Comparison of ENCODE assay signal across 1 mouse cellular context in the genomic region with DNA sequence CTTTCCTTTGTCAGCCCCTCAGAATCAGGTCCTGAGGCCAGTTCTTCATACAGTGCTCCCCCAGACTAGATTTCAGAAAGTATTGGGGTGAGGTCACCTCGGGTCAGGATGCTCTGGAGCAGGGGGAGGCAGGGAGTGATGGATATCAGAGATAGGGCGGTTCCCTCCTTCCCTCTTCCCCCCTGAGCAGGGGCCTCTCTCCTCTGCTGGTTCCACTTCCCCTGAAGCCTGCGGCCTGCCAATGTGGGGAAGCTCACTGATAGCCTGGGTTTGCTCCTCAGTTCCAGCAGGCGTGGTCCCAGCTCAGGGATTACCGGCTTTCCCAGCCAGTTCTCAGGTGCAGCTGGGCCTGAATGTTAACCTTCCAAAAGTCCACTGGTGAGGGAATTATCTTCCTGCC.
TF ChIP-seq lines count a peak whose summit lies in the region.

No protein-coding gene starts in this region.

TF ChIP-seq in MEL, 35 proteins besides CTCF, POLR2A, EP300 and RAD21 (continued from another document):
- TF ChIP-seq UBTF (IDR thresholded peaks at IDR 0.05; ENCODE audit: borderline replicate concordance, insufficient read depth, low read depth, low read length) = peak; percentile 90
- peak; percentile 63; the same call in 1 of the 2 replicates for TF ChIP-seq MYC (IDR thresholded peaks at IDR 0.05; ENCODE audit: low read depth, low read length)
- TF ChIP-seq MYB (IDR thresholded peaks at IDR 0.05; ENCODE audit: low read depth, low read length) = no peak
- TF ChIP-seq ETS1 (IDR thresholded peaks at IDR 0.05; ENCODE audit: low read depth, low read length) = peak; percentile 73
- 0 out of 2 replicates have a peak, but pooled peaks have one; percentile 16 for TF ChIP-seq KAT2A (conservative IDR thresholded peaks at IDR 0.05; ENCODE audit: low read depth, low read length)
- no peak for TF ChIP-seq BHLHE40 (IDR thresholded peaks at IDR 0.05; ENCODE audit: borderline replicate concordance, low read depth, low read length)
- no peak for TF ChIP-seq CHD1 (IDR thresholded peaks at IDR 0.05; ENCODE audit: low read depth, low read length)
- TF ChIP-seq MAX (IDR thresholded peaks at IDR 0.05; ENCODE audit: low read length) = peak; percentile 41; the same call in 1 of the 2 replicates
- peak; percentile 77 for TF ChIP-seq GATA1 (IDR thresholded peaks at IDR 0.05; ENCODE audit: low read depth, low read length)
- no peak for TF ChIP-seq POLR2AphosphoS5 (IDR thresholded peaks at IDR 0.05; ENCODE audit: borderline replicate concordance, low read depth, low read length)
- TF ChIP-seq JUND (IDR thresholded peaks at IDR 0.05; ENCODE audit: low read depth, low read length) = 0 out of 2 replicates have a peak, but pooled peaks have one; percentile 34
- TF ChIP-seq MXI1 (IDR thresholded peaks at IDR 0.05; ENCODE audit: low read depth, low read length) = peak; percentile 88
- TF ChIP-seq NELFE (IDR thresholded peaks at IDR 0.05; ENCODE audit: low read depth, low read length) = peak; percentile 72
- peak; percentile 79 for TF ChIP-seq TBP (IDR thresholded peaks at IDR 0.05; ENCODE audit: low read depth, low read length)
- TF ChIP-seq POLR2AphosphoS2 (IDR thresholded peaks at IDR 0.05; ENCODE audit: low read length) = peak; percentile 81
- TF ChIP-seq NRF1 (IDR thresholded peaks at IDR 0.05; ENCODE audit: insufficient read depth, low read depth, low read length, poor library complexity, severe bottlenecking) = no peak
- peak; percentile 51 for TF ChIP-seq ZMIZ1 (IDR thresholded peaks at IDR 0.05; ENCODE audit: low read depth, low read length)
- TF ChIP-seq ELF1 (IDR thresholded peaks at IDR 0.05; ENCODE audit: low read depth, low read length) = 0 out of 2 replicates have a peak, but pooled peaks have one; percentile 49
- TF ChIP-seq USF2 (IDR thresholded peaks at IDR 0.05; ENCODE audit: borderline replicate concordance in 1 of 2, insufficient read depth in 1 of 2, low read depth in 1 of 2, low read length in 2 of 2) = no peak
- 0 out of 2 replicates have a peak, but pooled peaks have one; percentile 38 for TF ChIP-seq MEF2A (IDR thresholded peaks at IDR 0.05; ENCODE audit: extremely low read depth, insufficient replicate concordance, low read depth, low read length, poor library complexity, severe bottlenecking)
- TF ChIP-seq TCF12 (IDR thresholded peaks at IDR 0.05; ENCODE audit: low read depth, low read length) = peak; percentile 69; the same call in 1 of the 2 replicates
- TF ChIP-seq E2F4 (IDR thresholded peaks at IDR 0.05; ENCODE audit: borderline replicate concordance, low read depth, low read length) = no peak
- 0 out of 2 replicates have a peak, but pooled peaks have one; percentile 16 for TF ChIP-seq SMC3 (IDR thresholded peaks at IDR 0.05; ENCODE audit: low read depth, low read length)
- TF ChIP-seq RCOR1 (IDR thresholded peaks at IDR 0.05; ENCODE audit: low read depth, low read length) = peak; percentile 79
- no peak for TF ChIP-seq ZKSCAN1 (IDR thresholded peaks at IDR 0.05; ENCODE audit: low read depth, low read length)
